Comparison of ENCODE assay signal across 10 mouse cellular contexts in the genomic region with DNA sequence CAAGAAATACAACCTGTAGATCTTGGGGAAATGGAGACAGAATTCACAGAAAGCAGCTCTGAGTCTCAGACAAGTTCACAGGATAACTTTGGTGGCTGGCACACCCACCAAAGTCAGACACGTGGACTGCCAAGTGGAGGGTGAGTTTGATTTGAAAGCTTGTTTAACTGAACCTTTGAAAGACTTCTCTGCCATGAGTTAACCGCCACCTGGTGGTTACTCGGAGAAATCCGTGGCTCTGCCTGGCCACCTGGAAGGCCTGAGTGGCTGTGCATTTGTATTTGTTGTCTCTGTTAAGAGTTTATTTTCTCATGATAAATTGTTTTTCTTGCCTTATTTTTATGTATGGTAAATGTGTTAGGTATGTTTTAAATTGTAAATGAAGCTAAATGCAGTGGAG. TPM values are rescaled to one million over a fixed set of nuclear protein-coding genes. Genes with fewer than 3 reads are reported as not detected.
DNase-seq lines count a peak whose midpoint lies in the region; ATAC-seq and TF ChIP-seq lines count a peak whose summit lies in the region.
"Had no signal": no experiment of that assay in that cellular context is flagged by ENCODE, and none has a peak within 500 bp of the region (broad histone marks: within the 10 kb centered on the region; RNA-seq: fewer than 3 reads in every experiment).

No protein-coding gene starts in this region.

- no peak overlapping the region for H3K4me3 ChIP-seq in layer of hippocampus, adult 2 months
- no peak overlapping the region for H3K4me3 ChIP-seq in embryonic facial prominence, embryonic 11.5 days (ENCODE audit: low read depth, low read length)
- H3K4me3 ChIP-seq: liver, embryonic 13.5 days had no signal

- POLR2A ChIA-PET in Patski (lab: Charles Lee), result no interaction called here

- H3K36me3 ChIP-seq in embryonic facial prominence, embryonic 11.5 days (replicated peaks; ENCODE audit: control insufficient read depth, insufficient read depth, low read depth, low read length), result no peaks in the 10 kb centered on the region
- H3K36me3 ChIP-seq: liver, embryonic 13.5 days had no signal

- H3K9me3 ChIP-seq in embryonic facial prominence, embryonic 11.5 days (replicated peaks; ENCODE audit: control insufficient read depth, low read length), result no peaks in the 10 kb centered on the region
- H3K9me3 ChIP-seq: liver, embryonic 13.5 days had no signal

- peak; percentile 33 for DNase-seq in adrenal gland, adult 2 months
- DNase-seq in adrenal gland, adult 18-20 months (ENCODE audit: low spot score in 2 of 2), result no peak
- DNase-seq in layer of hippocampus, adult 2 months (ENCODE audit: low spot score in 2 of 2), result peak in 1 of 2 experiments; percentile 48
- no peak for DNase-seq in layer of hippocampus, adult 11-12 months (ENCODE audit: low spot score)
- DNase-seq in Patski (ENCODE audit: low read depth, low spot score), result no peak
- peak; percentile 60 for DNase-seq in embryonic facial prominence, embryonic 11.5 days (ENCODE audit: low spot score)
- peak; percentile 57 for DNase-seq in lung, postnatal 10 days
- DNase-seq in thymus, postnatal 4 days, result peak; percentile 69
- DNase-seq: liver, embryonic 13.5 days had no signal

- no peaks in the 10 kb centered on the region for H3K4me1 ChIP-seq in embryonic facial prominence, embryonic 11.5 days (ENCODE audit: control insufficient read depth, insufficient read depth, low read length)
- H3K4me1 ChIP-seq: liver, embryonic 13.5 days had no signal

- H3K27ac ChIP-seq in layer of hippocampus, adult 2 months, result no peak overlapping the region
- no peak overlapping the region for H3K27ac ChIP-seq in embryonic facial prominence, embryonic 11.5 days (replicated peaks; ENCODE audit: low read depth, low read length)
- H3K27ac ChIP-seq: liver, embryonic 13.5 days had no signal

- CTCF ChIA-PET in Patski (lab: Charles Lee), result interaction anchor here (0.9 to 1.1 kb wide), 3 partner anchors 11 to 38 kb away, joined by 3 to 4 read pairs (median 3); no protein-coding TSS in a partner anchor

- in situ Hi-C loops in Patski (cut with MboI; ENCODE audit: low pct_unique_long_range_greater_than_20kb), result no loop called here

- ATAC-seq in Patski, result no peak
- no peak for ATAC-seq in embryonic facial prominence, embryonic 11.5 days (replicated peaks; ENCODE audit: insufficient number of reproducible peaks, low FRiP score, low TSS enrichment, low read depth)

- H3K27me3 ChIP-seq in Patski, result peaks cover 5% of the 10 kb centered on the region
- no peaks in the 10 kb centered on the region for H3K27me3 ChIP-seq in embryonic facial prominence, embryonic 11.5 days (ENCODE audit: control insufficient read depth, insufficient read depth, low read length)
- H3K27me3 ChIP-seq: liver, embryonic 13.5 days had no signal

- no peak overlapping the region for H3K9ac ChIP-seq in embryonic facial prominence, embryonic 11.5 days (replicated peaks; ENCODE audit: low read length)
- H3K9ac ChIP-seq: liver, embryonic 13.5 days had no signal

- H3K4me2 ChIP-seq in embryonic facial prominence, embryonic 11.5 days (ENCODE audit: low read depth, low read length), result no peak overlapping the region
- H3K4me2 ChIP-seq: liver, embryonic 13.5 days had no signal

- 12% methylated on average over 4 of the region's 4 CpGs for WGBS in embryonic facial prominence, embryonic 11.5 days

- peak; percentile 85 for TF ChIP-seq CTCF in layer of hippocampus, adult 2 months (conservative IDR thresholded peaks at IDR 0.05)
- peak; percentile 59 for TF ChIP-seq CTCF in Patski (IDR thresholded peaks at IDR 0.05)

RNA-seq across cellular contexts. Expression of a gene that starts 10.4 kb away (rescaled TPM):
- total RNA-seq in adrenal gland, adult 2 months (2021), result not detected
- polyA plus RNA-seq in adrenal gland, adult 2 months (2012; rRNA removed), result not detected in 2 replicates
- total RNA-seq in adrenal gland, adult 18-20 months (2021), result not detected
- total RNA-seq in layer of hippocampus, adult 2 months (2021), result not detected
- polyA plus RNA-seq in Patski (2021), result not detected
- not detected in 2 replicates for polyA plus RNA-seq in embryonic facial prominence, embryonic 11.5 days (2014; fragmentation: Nextera tagmentation; extraction: Ambion mirVana)
- polyA plus RNA-seq: C2C12; liver, embryonic 13.5 days had no signal

RNA-seq across cellular contexts. Expression of a gene that starts 15.9 kb away (rescaled TPM):
- total RNA-seq in adrenal gland, adult 2 months (2021), result 10 to 100 TPM; 40.8 to 44.9 TPM
- 8.8 and 8.9 TPM in 2 replicates for polyA plus RNA-seq in adrenal gland, adult 2 months (2012; rRNA removed)
- 10 to 100 TPM; 56.1 to 56.8 TPM for total RNA-seq in adrenal gland, adult 18-20 months (2021)
- 10 to 100 TPM; 61.8 to 77.9 TPM for total RNA-seq in layer of hippocampus, adult 2 months (2021)
- polyA plus RNA-seq in Patski (2021), result 124 TPM
- polyA plus RNA-seq in embryonic facial prominence, embryonic 11.5 days (2014; fragmentation: Nextera tagmentation; extraction: Ambion mirVana), result 14.7 and 17.0 TPM in 2 replicates

Comparison
In these comparisons a context has a peak if more than half of its experiments do, and no peak if none do; other contexts are left out.
1. DNase-seq: peak in adrenal gland, adult 2 months (single experiment), embryonic facial prominence, embryonic 11.5 days (single experiment), lung, postnatal 10 days (single experiment) and thymus, postnatal 4 days (single experiment); none in adrenal gland, adult 18-20 months (0 of 2), layer of hippocampus, adult 11-12 months (single experiment) and Patski (single experiment).